Mouse (Mus musculus): ENCODE measurements around the gene Strn4.

DNA sequence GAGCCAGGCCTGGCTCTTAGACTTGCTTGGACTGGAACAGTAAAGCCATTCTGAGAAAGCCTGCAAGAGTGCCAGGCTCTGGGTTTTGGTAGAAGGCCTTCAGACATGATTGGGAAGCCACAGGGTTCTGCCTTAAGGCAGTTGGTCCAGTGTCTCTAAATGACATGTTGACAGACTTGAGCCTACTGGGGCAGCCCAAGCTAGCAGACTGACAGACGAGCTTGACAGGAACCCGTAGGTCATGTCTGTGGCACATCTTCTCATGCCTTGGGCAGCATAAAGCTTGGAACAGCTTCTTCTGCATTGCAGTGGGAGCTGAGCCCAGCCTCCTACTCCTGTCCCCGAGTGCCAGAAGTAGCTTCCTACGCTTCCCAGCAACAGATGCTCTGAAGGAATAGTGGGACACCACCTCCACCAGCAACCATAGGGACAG lies 6.0 kb downstream of the Strn4 start:
- no peak for TF ChIP-seq CTCF (IDR thresholded peaks at IDR 0.05)
- TF ChIP-seq POLR2A (IDR thresholded peaks at IDR 0.05; ENCODE audit: insufficient read depth, low read depth, low read length) = no peak

Measured in heart, adult 2 months (tissue).